Mouse (Mus musculus) limb, embryonic 11.5 days (tissue): ENCODE results near the gene Ppil1. TPM values are rescaled to one million over a fixed set of nuclear protein-coding genes. Genes with fewer than 3 reads are reported as not detected.

Experiments
- ATAC-seq: fragments of 200-750 bp; cut with Nextera tagmentation; 2 replicates; pipeline ENCODE4 v1.8.0; 2017; ENCODE audit warnings: low read depth; ENCODE audit not compliant: insufficient number of reproducible peaks, low FRiP score, low TSS enrichment
- DNase-seq: peaks from one replicate; pipeline ENCODE4 v3.0.0-alpha.2; 2015; ENCODE audit warnings: low spot score
- H3K27ac ChIP-seq: fragments of 300-500 bp; sonication (generic); replicated peaks from 2 replicates; pipeline ENCODE4 v1.5.1; 2014; ENCODE audit warnings: low read depth, mild to moderate bottlenecking, low read length
- H3K27me3 ChIP-seq: fragments of 300-500 bp; sonication (generic); 2 replicates; pipeline ENCODE4 v1.6.1; 2014; ENCODE audit warnings: mild to moderate bottlenecking, low read length, mixed read lengths; ENCODE audit not compliant: control insufficient read depth, insufficient read depth
- H3K36me3 ChIP-seq: fragments of 300-500 bp; sonication (generic); 2 replicates; pipeline ENCODE4 v1.6.1; 2014; ENCODE audit warnings: mild to moderate bottlenecking, low read length, moderate library complexity, mixed read lengths; ENCODE audit not compliant: control insufficient read depth, insufficient read depth
- H3K4me1 ChIP-seq: fragments of 300-500 bp; sonication (generic); 2 replicates; pipeline ENCODE4 v1.6.1; 2014; ENCODE audit warnings: low read length, mixed read lengths; ENCODE audit not compliant: control insufficient read depth, insufficient read depth
- H3K4me2 ChIP-seq: fragments of 300-500 bp; sonication (generic); 2 replicates; pipeline ENCODE4 v1.6.1; 2014; ENCODE audit warnings: low read depth, mild to moderate bottlenecking, moderate library complexity; ENCODE audit not compliant: severe bottlenecking
- H3K4me3 ChIP-seq: fragments of 300-500 bp; sonication (generic); 2 replicates; pipeline ENCODE4 v1.5.1; 2014; ENCODE audit warnings: low read depth, low read length
- H3K9ac ChIP-seq: fragments of 300-500 bp; sonication (generic); 2 replicates; pipeline ENCODE4 v1.6.1; 2014; ENCODE audit warnings: mild to moderate bottlenecking, low read length
- H3K9me3 ChIP-seq: fragments of 300-500 bp; sonication (generic); 2 replicates; pipeline ENCODE4 v1.6.1; 2016; ENCODE audit warnings: low read length; ENCODE audit not compliant: control insufficient read depth
- WGBS: fragments of 180-500 bp; shearing (Covaris S2); extraction: QIAGEN DNeasy Blood & Tissue Kit; methylation state at CpG from one replicate; pipeline ENCODE4 v1.1.7; 2014; 5-methylcytosine and 5-hydroxymethylcytosine counted together
- polyA plus RNA-seq: library from polyadenylated mRNA; unstranded; fragments of >200 nt; fragmentation: Nextera tagmentation; extraction: Ambion mirVana; gene quantifications from 2 replicates; pipeline ENCODE4 v1.2.1, GENCODE M21; 2014

Ppil1 gene
- polyA plus RNA-seq, 1 experiment from 2014 or later: 201 TPM

DNA sequence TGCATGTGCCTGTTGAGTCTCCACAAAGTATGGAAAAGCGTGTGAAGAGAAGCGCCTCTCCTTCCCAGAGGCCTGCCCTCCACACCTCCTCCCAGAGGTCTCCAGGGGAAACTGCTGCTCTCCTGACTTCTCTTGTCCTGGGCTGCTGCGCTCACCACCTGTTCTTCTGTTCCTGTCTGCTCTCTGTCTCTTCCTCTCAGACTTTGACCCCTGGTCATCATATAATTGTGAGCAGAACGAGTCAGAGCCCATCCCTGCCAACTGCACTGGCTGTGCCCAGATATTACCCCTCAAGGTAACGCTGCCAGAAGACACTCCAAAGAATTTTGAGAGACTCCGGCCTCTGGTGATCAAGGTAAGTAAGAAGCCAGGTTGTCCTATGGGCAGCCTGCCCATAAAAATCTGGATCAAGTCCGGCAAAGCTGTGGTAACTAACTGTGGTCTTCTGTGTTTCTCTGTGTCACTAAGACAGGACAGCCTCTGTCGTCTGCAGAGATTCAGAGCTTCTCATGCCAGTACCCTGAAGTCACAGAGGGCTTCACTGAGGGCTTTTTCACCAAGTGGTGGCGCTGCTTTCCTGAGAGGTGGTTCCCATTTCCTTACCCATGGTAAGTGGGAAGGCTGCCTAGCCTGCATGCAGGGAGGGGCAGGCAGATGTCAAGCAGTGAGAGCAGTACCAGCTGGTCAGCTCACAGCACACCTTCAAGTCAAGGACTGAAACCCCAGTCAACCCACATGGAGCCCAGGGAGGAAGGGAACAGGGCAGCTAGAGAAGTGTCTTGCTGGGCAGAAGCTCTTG, 30.0 kb upstream of the Ppil1 start:
- no peak for ATAC-seq
- Histone ChIP-seq H3K4me2 (no peak overlapping the region), H3K9ac (no peak overlapping the region), H3K27me3 (no peaks in the 10 kb centered on the region), H3K27ac (no peak overlapping the region), H3K36me3 (peaks cover 3% of the 10 kb centered on the region; the same call in 1 of the 2 replicates), H3K9me3 (no peaks in the 10 kb centered on the region), H3K4me3 (no peak overlapping the region), H3K4me1 (peaks cover 10% of the 10 kb centered on the region; the same call in 1 of the 2 replicates)
- no peak for DNase-seq
- WGBS: 76% methylated on average over 9 of the region's 9 CpGs

GRCm38 (mm10) chr17:29292996-29293395, 29.0 kb upstream of the Ppil1 start:
- DNase-seq (no peak), ATAC-seq (no peak)
- Histone ChIP-seq H3K9ac (no peak overlapping the region), H3K4me1 (peaks cover 10% of the 10 kb centered on the region; the same call in 1 of the 2 replicates), H3K9me3 (no peaks in the 10 kb centered on the region), H3K4me2 (no peak overlapping the region), H3K27me3 (no peaks in the 10 kb centered on the region), H3K36me3 (no peaks in the 10 kb centered on the region; the same call in 1 of the 2 replicates), H3K4me3 (no peak overlapping the region), H3K27ac (no peak overlapping the region)
- WGBS: 91% methylated on average over 3 of the region's 3 CpGs

DNA sequence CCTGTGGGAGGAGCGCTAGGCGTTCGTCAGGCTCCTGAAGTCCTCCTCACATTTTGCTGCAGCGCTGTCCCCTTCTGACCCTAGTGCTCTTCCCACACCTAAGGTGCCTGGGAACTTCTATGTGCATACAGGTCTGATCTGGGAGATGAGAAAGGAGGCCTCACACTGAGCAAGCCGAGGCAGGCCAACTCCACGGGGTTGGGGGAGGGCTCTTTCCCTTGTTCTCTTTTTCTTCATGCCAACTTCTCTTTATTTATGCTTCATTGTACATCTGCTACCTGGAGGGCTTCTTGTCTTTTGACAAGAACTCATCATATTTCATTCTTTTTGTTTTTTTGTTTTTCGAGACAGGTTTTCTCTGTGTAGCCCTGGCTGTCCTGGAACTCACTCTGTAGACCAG, 27.8 kb upstream of the Ppil1 start:
- Histone ChIP-seq H3K4me1 (peaks cover 3% of the 10 kb centered on the region; the same call in 1 of the 2 replicates), H3K4me3 (no peak overlapping the region), H3K36me3 (no peaks in the 10 kb centered on the region; the same call in 1 of the 2 replicates), H3K4me2 (no peak overlapping the region), H3K27me3 (no peaks in the 10 kb centered on the region), H3K9me3 (no peaks in the 10 kb centered on the region), H3K9ac (no peak overlapping the region), H3K27ac (no peak overlapping the region)
- DNase-seq (no peak), ATAC-seq (no peak)
- 87% methylated on average over 7 of the region's 7 CpGs for WGBS

DNA sequence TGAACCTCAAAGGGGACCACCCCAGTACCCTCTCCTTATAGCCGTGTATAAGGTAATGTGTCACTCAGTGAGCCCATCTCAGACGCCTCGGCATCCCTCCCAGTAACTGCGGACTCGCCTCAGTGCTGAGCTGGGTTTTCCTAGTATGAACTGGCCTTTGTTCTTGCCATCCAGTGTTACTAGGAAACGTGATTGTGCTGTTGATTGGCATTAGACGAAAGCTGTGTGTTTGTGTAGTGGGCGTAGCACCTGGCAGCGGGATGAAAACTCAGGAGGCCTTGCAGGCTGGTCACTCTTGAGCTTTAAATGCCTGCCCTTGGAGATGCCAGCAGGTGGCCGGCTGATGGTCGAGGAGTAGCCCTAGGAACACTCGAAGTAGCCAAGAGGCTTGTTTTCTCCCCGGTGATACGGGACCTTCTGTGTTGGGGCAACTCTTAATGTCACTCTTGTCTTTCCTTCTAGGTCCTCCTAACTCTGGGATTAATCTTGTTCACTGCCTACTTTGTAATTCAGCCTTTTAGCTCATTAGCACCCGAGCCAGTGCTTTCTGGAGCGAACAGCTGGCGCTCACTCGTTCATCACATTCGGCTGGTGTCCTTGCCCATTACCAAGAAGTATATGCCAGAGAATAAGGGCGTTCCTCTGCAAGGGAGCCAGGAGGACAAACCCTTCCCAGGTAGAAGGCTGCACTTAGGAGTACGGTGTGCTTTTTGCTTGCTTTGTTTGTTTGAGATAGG, 18.4 kb upstream of the Ppil1 start:
- WGBS: 86% methylated on average over 21 of the region's 21 CpGs
- Histone ChIP-seq H3K4me1 (no peaks in the 10 kb centered on the region), H3K27ac (no peak overlapping the region), H3K4me2 (no peak overlapping the region), H3K9me3 (no peaks in the 10 kb centered on the region), H3K36me3 (0 out of 2 replicates have a peak, but pooled peaks cover 2% of the 10 kb centered on the region), H3K9ac (no peak overlapping the region), H3K27me3 (no peaks in the 10 kb centered on the region), H3K4me3 (no peak overlapping the region)
- DNase-seq (no peak), ATAC-seq (no peak)

DNA sequence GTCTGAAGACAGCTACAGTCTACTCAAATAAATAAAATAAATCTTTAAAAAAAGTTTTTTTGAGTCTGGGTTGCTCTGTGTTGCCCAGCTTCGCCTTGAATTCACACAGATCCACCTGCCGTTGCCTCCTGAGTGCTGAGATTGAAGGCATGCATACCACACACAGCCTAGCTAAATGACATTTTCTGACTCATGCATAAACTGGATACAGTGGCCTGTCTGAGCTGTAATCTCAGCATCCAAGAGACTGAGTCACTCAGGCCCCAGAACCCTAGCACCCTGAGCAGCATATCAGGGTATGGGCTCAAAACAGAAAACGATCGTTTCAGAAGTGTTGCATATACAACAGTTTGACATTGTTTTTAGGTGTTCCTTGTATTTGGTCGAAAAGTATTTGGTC, 17.6 kb upstream of the Ppil1 start:
- Histone ChIP-seq H3K4me2 (no peak overlapping the region), H3K9me3 (no peaks in the 10 kb centered on the region), H3K36me3 (0 out of 2 replicates have a peak, but pooled peaks cover 2% of the 10 kb centered on the region), H3K4me1 (no peaks in the 10 kb centered on the region), H3K27me3 (no peaks in the 10 kb centered on the region), H3K4me3 (no peak overlapping the region), H3K27ac (no peak overlapping the region), H3K9ac (no peak overlapping the region)
- ATAC-seq (no peak), DNase-seq (no peak)
- WGBS: 89% methylated on average over 5 of the region's 5 CpGs

GRCm38 (mm10) chr17:29280422-29280821, 16.4 kb upstream of the Ppil1 start:
- no peaks in the 10 kb centered on the region for H3K4me1 ChIP-seq
- H3K27ac ChIP-seq: no peak overlapping the region
- no peak for DNase-seq
- no peaks in the 10 kb centered on the region for H3K27me3 ChIP-seq
- 0 out of 2 replicates have a peak, but pooled peaks cover 2% of the 10 kb centered on the region for H3K36me3 ChIP-seq
- 94% methylated on average over 5 of the region's 5 CpGs for WGBS
- ATAC-seq: no peak
- no peak overlapping the region for H3K4me2 ChIP-seq
- no peak overlapping the region for H3K4me3 ChIP-seq
- H3K9ac ChIP-seq: no peak overlapping the region
- no peaks in the 10 kb centered on the region for H3K9me3 ChIP-seq

DNA sequence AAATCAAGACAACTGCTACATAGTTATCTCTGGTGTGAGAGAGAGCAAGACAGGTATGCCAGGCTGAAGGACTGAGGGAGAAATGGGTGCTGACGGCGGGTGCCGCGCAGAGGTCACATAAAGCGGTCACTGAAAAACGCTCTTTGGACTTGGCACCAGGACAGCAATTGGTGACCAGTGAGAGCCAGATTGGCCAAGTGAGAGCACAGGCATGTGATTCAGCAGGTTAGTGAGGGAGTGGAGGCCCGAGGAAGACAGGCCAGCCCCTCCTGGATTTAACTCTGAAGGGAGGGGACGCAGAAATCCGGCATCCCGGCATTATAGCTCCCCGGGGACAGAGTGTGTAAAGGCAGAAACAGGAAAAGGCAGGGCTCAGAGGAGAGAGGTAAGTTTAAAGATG, 9.9 kb upstream of the Ppil1 start:
- no peak for DNase-seq
- WGBS: 80% methylated on average over 11 of the region's 11 CpGs
- H3K4me3 ChIP-seq: no peak overlapping the region
- no peak overlapping the region for H3K4me2 ChIP-seq
- no peak for ATAC-seq
- H3K9ac ChIP-seq: no peak overlapping the region
- no peak overlapping the region for H3K27ac ChIP-seq
- no peaks in the 10 kb centered on the region for H3K36me3 ChIP-seq
- H3K4me1 ChIP-seq: peaks cover 4% of the 10 kb centered on the region; the same call in 1 of the 2 replicates
- H3K9me3 ChIP-seq: no peaks in the 10 kb centered on the region
- no peaks in the 10 kb centered on the region for H3K27me3 ChIP-seq

DNA sequence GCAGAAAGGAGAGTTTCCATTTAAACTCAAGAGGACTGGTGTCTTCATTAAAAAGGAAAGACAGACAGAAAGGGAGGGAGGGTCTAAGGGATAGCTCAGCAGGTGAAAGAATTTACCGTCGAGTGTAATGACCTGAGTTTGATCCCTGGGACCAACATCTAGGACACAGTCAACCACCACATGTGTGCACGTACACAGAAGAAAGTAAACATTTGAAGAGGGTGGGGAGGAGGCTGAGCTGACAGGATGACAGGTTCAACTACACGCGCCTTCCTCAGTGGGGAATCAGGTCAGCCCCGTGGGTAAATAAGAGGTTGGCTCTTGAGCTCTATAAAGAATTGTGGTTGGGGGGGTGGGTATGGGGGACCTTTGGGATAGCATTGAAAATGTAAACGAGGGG, 9.2 kb upstream of the Ppil1 start:
- Histone ChIP-seq H3K4me3 (no peak overlapping the region), H3K36me3 (no peaks in the 10 kb centered on the region), H3K27me3 (no peaks in the 10 kb centered on the region), H3K27ac (no peak overlapping the region), H3K4me2 (no peak overlapping the region), H3K4me1 (peaks cover 4% of the 10 kb centered on the region; the same call in 1 of the 2 replicates), H3K9ac (no peak overlapping the region), H3K9me3 (no peaks in the 10 kb centered on the region)
- no peak for ATAC-seq
- 90% methylated on average over 7 of the region's 7 CpGs for WGBS
- no peak for DNase-seq
